Mouse (Mus musculus) liver, adult 2 months (tissue): Measurements from ENCODE around the gene Cited4.

Source experiments
- CTCF ChIP-seq: fragments of 200-500 bp; IDR thresholded peaks from 2 replicates; pipeline ENCODE4 v1.5.1; 2011; ENCODE audit warnings: low read depth, low read length, control low read depth
- POLR2A ChIP-seq: fragments of 200-500 bp; IDR thresholded peaks from 2 replicates; pipeline ENCODE4 v1.6.1; 2011; ENCODE audit warnings: low read length, control low read depth; ENCODE audit not compliant: insufficient read depth; ENCODE audit errors: extremely low read depth

DNA sequence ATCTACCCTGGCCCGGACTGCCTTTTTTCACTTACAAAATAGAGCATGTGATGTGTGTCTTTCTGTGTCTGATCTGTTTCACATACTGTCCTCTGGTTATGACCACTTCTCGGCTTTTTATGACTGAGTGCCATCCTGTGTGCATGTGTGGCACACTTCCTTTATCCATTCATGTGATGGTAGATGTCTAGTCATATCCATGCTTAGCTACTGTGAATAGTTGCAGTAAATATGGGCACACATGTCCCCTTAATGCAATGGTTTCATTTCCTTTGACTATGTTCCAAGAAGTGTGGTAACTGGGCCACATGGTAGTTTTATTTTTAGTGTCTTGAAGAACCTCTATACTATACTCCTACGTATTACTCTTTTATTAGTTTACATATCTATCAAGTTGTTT, 22.5 kb upstream of the Cited4 start:
- no peak for TF ChIP-seq POLR2A
- TF ChIP-seq CTCF: no peak
